Mouse (Mus musculus): ENCODE measurements at regions not wholly inside any gene's neighbourhood (a gene's known extent, or its start where the extent isn't known, plus 50 kb on each side); places are given as distances from the start of the nearest gene placed in this dataset.
A peak's percentile ranks its signal among the peaks of the same experiment; 100 is the strongest.

DNA sequence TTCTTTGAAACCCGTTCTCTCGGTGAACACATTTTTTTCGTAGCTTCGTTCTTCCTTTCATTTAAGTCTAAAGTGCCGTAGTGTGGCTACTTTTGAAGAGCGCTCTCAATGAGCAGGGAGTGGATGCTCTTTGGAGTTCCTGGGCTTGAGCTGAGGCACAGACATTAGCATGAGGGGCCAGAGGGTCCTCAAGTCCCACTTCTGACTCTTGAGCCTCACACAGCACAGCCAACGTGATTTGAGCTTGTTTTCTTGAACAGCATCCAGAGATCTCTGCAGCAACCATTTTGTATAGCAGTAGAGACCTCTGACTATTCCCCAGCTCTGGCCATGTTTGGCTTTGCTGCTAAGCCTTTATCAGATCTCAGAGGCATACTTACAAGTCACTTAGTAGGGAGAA lies 269.2 kb upstream of the Myt1l start:
- Histone ChIP-seq H3K4me3 (replicated peaks; ENCODE audit: low read length) (no peak overlapping the region), H3K27me3 (ENCODE audit: insufficient read depth, low read length) (0 out of 2 replicates have a peak, but pooled peaks cover 5% of the 10 kb centered on the region), H3K36me3 (ENCODE audit: insufficient read depth, low read length) (no peaks in the 10 kb centered on the region), H3K4me1 (replicated peaks; ENCODE audit: low read depth, low read length) (no peaks in the 10 kb centered on the region), H3K9me3 (ENCODE audit: low read length) (0 out of 2 replicates have a peak, but pooled peaks cover 6% of the 10 kb centered on the region)
- no peak for TF ChIP-seq NANOG (IDR thresholded peaks at IDR 0.05; ENCODE audit: borderline replicate concordance, low read length)
- no peak for TF ChIP-seq POU5F1 (IDR thresholded peaks at IDR 0.05; ENCODE audit: borderline replicate concordance, low read length)
- TF ChIP-seq CTCF (conservative IDR thresholded peaks at IDR 0.05; ENCODE audit: low read length) = no peak

DNA sequence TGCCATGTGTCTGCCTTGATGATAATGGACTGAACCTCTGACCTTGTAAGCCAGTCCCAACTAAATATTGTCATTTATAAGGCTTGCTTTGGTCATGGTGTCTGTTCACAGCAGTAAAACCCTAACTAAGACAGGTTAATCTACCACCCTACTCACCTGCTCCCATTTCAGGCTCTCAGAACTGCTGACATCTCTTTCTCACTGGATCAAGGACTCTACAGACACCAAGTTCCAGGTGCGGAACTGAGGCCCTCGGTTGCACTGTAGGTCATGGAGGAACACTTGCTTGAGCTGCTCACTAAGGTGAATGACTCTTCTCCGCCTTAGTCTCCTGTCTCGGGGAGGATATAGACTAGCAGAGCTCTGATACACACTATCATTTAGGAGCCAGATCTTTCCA lies 254.0 kb upstream of the Myt1l start:
- H3K27me3 ChIP-seq (ENCODE audit: insufficient read depth, low read length) = peaks cover 11% of the 10 kb centered on the region
- H3K9me3 ChIP-seq (ENCODE audit: low read length) = peaks cover 9% of the 10 kb centered on the region
- H3K4me1 ChIP-seq (replicated peaks; ENCODE audit: low read depth, low read length) = no peaks in the 10 kb centered on the region
- H3K4me3 ChIP-seq (replicated peaks; ENCODE audit: low read length) = no peak overlapping the region
- TF ChIP-seq POU5F1 (IDR thresholded peaks at IDR 0.05; ENCODE audit: borderline replicate concordance, low read length) (no peak), NANOG (IDR thresholded peaks at IDR 0.05; ENCODE audit: borderline replicate concordance, low read length) (no peak), CTCF (conservative IDR thresholded peaks at IDR 0.05; ENCODE audit: low read length) (no peak)
- no peaks in the 10 kb centered on the region for H3K36me3 ChIP-seq (ENCODE audit: insufficient read depth, low read length)

DNA sequence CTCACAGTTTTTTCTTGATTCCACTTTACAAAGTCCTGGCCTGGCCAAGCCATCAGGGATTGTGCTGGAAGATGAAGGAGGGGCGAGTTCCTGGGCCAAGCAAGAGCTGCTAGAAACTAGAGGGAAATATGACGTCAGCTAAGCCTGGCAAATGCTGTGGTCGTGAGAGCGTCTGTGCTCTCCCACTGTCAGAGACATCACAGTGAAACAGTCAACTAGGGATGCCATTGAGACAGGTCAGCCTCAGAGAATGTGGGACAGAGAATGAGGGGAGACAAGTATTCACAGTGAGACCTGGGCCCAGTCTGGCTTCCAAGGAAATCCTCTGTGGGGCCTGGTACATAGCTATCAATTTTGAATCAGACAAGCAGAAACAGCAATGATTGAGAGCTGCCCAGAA lies 252.5 kb upstream of the Myt1l start:
- H3K4me3 ChIP-seq (replicated peaks; ENCODE audit: low read length) = no peak overlapping the region
- H3K9me3 ChIP-seq (ENCODE audit: low read length) = peaks cover 9% of the 10 kb centered on the region
- peaks cover 26% of the 10 kb centered on the region for H3K27me3 ChIP-seq (ENCODE audit: insufficient read depth, low read length)
- no peaks in the 10 kb centered on the region for H3K36me3 ChIP-seq (ENCODE audit: insufficient read depth, low read length)
- peaks cover 13% of the 10 kb centered on the region for H3K4me1 ChIP-seq (replicated peaks; ENCODE audit: low read depth, low read length)
- no peak for TF ChIP-seq CTCF (conservative IDR thresholded peaks at IDR 0.05; ENCODE audit: low read length)
- TF ChIP-seq POU5F1 (IDR thresholded peaks at IDR 0.05; ENCODE audit: borderline replicate concordance, low read length) = no peak
- TF ChIP-seq NANOG (IDR thresholded peaks at IDR 0.05; ENCODE audit: borderline replicate concordance, low read length) = no peak

DNA sequence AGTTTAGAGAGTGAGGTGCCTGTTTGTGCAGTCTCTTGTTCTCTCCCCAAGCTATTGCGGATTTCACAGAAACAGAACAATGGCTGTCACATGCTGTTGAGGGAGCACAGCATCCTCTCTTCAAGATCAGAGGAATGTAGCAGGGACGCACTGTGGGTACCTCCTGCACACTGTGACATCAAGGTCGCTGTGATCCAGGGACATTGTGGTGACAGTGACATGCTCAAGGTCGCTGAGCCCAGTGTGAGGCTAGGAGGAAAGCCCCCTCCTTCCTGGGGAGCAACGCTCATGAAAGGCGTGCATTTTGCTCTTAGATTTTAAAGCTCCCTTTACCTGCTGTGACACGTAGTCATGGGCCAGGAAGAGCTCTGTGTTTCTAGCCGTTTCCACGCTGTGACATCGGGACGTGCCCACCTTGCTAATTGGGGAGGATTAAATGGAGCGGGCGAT lies 248.5 kb upstream of the Myt1l start:
- H3K4me1 ChIP-seq (replicated peaks; ENCODE audit: low read depth, low read length) = peaks cover 13% of the 10 kb centered on the region
- no peaks in the 10 kb centered on the region for H3K36me3 ChIP-seq (ENCODE audit: insufficient read depth, low read length)
- H3K4me3 ChIP-seq (replicated peaks; ENCODE audit: low read length) = no peak overlapping the region
- H3K9me3 ChIP-seq (ENCODE audit: low read length) = peaks cover 3% of the 10 kb centered on the region
- H3K27me3 ChIP-seq (ENCODE audit: insufficient read depth, low read length) = peaks cover 30% of the 10 kb centered on the region
- TF ChIP-seq NANOG (IDR thresholded peaks at IDR 0.05; ENCODE audit: borderline replicate concordance, low read length) (no peak), CTCF (conservative IDR thresholded peaks at IDR 0.05; ENCODE audit: low read length) (no peak), POU5F1 (IDR thresholded peaks at IDR 0.05; ENCODE audit: borderline replicate concordance, low read length) (no peak)

DNA sequence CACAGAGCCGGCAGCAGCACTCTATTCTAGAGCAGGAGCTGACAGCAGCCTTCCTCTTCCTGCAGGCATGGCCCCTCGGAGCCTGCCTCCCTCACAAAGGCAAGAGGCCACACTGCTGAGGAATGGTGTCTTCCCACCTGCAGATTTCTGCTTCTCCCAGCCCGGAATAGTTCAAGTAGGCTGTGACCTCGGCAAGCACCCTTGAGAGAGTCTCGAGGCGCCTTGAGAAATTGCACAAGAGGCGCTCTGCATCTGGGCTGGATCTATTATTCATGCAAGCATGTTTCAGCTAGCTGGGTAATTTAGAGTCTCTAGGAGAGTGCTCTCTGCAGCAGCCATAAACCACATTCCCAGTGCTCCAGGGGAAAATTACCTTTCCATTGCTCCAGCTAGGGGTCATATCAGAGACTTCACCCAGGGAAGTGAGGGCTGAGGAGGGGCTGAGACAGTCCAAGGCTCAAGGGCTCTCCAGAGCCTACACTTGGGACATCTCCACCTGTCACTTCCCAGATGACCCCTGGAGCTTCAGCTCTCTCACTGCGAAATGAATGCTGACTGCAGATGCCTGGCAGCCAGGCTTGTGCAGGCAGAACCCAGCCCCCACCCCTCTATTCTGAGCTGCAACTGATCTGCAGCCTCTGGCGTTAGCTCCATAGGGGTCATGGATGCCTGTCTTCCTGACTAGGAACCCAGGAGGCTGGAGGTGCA lies 247.9 kb upstream of the Myt1l start:
- Histone ChIP-seq H3K4me1 (replicated peaks; ENCODE audit: low read depth, low read length) (peaks cover 13% of the 10 kb centered on the region), H3K36me3 (ENCODE audit: insufficient read depth, low read length) (no peaks in the 10 kb centered on the region), H3K27me3 (ENCODE audit: insufficient read depth, low read length) (peaks cover 30% of the 10 kb centered on the region), H3K9me3 (ENCODE audit: low read length) (no peaks in the 10 kb centered on the region), H3K4me3 (replicated peaks; ENCODE audit: low read length) (no peak overlapping the region)
- no peak for TF ChIP-seq CTCF (conservative IDR thresholded peaks at IDR 0.05; ENCODE audit: low read length)
- no peak for TF ChIP-seq POU5F1 (IDR thresholded peaks at IDR 0.05; ENCODE audit: borderline replicate concordance, low read length)
- TF ChIP-seq NANOG (IDR thresholded peaks at IDR 0.05; ENCODE audit: borderline replicate concordance, low read length) = no peak

DNA sequence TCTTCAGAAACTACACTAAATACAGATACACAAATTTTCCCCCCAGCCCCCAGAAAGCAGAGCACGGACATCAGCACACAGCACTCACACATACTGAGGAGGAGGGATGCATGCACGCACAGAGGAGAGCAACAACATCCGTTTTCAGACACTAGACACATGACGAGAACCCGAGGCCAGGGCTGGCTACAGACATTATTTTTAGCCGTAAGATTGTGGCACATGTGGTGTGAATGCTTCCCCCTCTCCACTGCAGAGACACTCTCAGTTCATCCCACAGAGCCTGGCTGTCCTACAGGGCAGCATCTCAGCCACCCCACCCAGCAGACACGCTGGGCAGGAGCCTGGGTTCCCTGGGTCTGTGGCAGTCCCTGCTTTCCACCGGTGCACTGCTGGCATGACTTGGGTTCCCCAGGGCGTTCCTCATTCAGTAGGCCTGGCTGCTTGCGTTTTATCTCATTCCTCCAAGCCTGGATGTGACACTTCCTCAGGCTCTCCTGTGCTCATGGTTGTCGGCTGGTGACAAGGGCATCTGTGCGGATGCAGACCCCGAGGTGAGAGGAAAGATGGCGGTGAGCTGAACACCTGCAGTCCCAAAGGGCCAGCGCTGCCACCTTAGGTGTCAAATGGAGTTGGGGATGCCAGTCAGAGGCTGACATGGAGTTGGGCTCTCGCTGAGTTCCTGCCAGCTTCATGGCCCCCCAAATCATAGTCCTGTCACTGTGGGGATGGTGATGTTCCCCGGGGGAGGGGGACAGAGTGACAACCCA lies 247.1 kb upstream of the Myt1l start:
- Histone ChIP-seq H3K36me3 (ENCODE audit: insufficient read depth, low read length) (no peaks in the 10 kb centered on the region), H3K4me1 (replicated peaks; ENCODE audit: low read depth, low read length) (peaks cover 13% of the 10 kb centered on the region), H3K4me3 (replicated peaks; ENCODE audit: low read length) (no peak overlapping the region), H3K9me3 (ENCODE audit: low read length) (no peaks in the 10 kb centered on the region), H3K27me3 (ENCODE audit: insufficient read depth, low read length) (peaks cover 30% of the 10 kb centered on the region)
- TF ChIP-seq CTCF (conservative IDR thresholded peaks at IDR 0.05; ENCODE audit: low read length) (no peak), POU5F1 (IDR thresholded peaks at IDR 0.05; ENCODE audit: borderline replicate concordance, low read length) (no peak), NANOG (IDR thresholded peaks at IDR 0.05; ENCODE audit: borderline replicate concordance, low read length) (no peak)

DNA sequence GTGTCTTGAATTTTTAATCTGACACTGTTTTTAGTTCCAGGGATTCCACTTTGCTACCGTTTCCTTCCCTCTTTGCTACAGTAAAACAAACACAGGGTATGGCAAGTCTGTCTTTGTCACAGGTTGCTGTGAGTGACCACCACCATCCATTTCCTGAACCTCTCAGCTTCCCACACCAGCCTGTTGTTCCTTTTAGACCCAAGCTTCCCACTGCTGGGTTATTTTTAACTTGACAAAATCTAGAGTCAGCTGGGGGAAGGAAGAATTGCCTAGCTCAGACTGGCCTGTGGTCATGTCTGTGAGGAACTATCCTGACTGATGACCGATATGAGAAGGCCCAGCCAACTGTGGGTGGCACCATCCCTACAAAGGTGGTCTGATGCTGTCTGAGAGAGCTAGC lies 239.4 kb upstream of the Myt1l start:
- Histone ChIP-seq H3K4me1 (replicated peaks; ENCODE audit: low read depth, low read length) (peaks cover 12% of the 10 kb centered on the region), H3K4me3 (replicated peaks; ENCODE audit: low read length) (no peak overlapping the region), H3K27me3 (ENCODE audit: insufficient read depth, low read length) (no peaks in the 10 kb centered on the region), H3K9me3 (ENCODE audit: low read length) (no peaks in the 10 kb centered on the region), H3K36me3 (ENCODE audit: insufficient read depth, low read length) (no peaks in the 10 kb centered on the region)
- no peak for TF ChIP-seq NANOG (IDR thresholded peaks at IDR 0.05; ENCODE audit: borderline replicate concordance, low read length)
- no peak for TF ChIP-seq CTCF (conservative IDR thresholded peaks at IDR 0.05; ENCODE audit: low read length)
- TF ChIP-seq POU5F1 (IDR thresholded peaks at IDR 0.05; ENCODE audit: borderline replicate concordance, low read length) = no peak

DNA sequence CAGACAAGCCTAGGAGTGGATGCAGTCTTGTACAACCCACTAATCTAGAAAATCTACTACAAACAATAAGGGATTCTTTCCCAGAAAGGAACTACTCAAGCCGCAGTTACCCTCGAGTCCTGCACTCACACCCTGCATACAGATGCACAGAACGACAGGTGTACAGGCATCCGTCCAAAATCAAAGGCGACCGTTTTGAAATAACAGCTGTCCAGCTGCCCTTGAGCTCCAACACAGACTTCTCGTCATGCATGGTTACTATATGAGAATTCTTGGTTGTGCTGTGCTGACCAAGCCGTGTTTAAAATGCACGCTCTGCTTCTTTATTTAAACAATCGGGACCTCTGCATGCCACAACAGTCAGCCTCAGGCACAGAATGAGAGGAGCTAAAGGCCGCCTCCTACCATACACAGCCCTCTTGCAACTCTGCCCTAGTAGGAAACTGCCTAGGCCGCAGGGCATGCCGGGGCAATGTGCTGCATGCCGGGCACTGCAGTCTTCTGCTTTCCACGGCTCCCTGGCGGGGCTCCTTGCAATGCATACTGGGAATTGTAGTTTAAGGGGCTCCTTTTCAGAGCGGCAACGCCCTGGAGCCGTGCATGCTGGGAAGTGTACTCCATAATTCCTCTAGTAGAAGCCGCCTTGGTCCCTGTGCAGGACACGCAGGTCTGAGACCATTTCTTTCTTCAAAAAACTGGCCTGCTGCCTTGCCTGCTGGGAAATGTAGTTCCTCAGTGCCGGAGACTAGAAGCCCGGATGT lies 237.4 kb upstream of the Myt1l start:
- Histone ChIP-seq H3K27me3 (ENCODE audit: insufficient read depth, low read length) (no peaks in the 10 kb centered on the region), H3K36me3 (ENCODE audit: insufficient read depth, low read length) (no peaks in the 10 kb centered on the region), H3K4me1 (replicated peaks; ENCODE audit: low read depth, low read length) (peaks cover 12% of the 10 kb centered on the region), H3K4me3 (replicated peaks; ENCODE audit: low read length) (peak overlapping the region; percentile 62), H3K9me3 (ENCODE audit: low read length) (no peaks in the 10 kb centered on the region)
- no peak for TF ChIP-seq CTCF (conservative IDR thresholded peaks at IDR 0.05; ENCODE audit: low read length)
- no peak for TF ChIP-seq NANOG (IDR thresholded peaks at IDR 0.05; ENCODE audit: borderline replicate concordance, low read length)
- no peak for TF ChIP-seq POU5F1 (IDR thresholded peaks at IDR 0.05; ENCODE audit: borderline replicate concordance, low read length)

All from E14TG2a.4 (cell line).